Mouse (Mus musculus): ENCODE measurements around the gene Noct.
"Not testable (repeated sequence)": the region's sequence is repeated elsewhere in the genome, so short reads cannot be mapped to it uniquely, and the experiment has no call there.

The Noct gene

GRCm38 (mm10) chr3:51224363-51225225 lies at the start of gene Noct:
Gene Noct, plus strand, starts transcription at chr3:51224447.
- peak; percentile 92 for DNase-seq

GRCm38 (mm10) chr3:51178158-51178557 lies 46.1 kb upstream of the Noct start:
- no peak for DNase-seq

GRCm38 (mm10) chr3:51179460-51180146 lies 44.6 kb upstream of the Noct start:
- DNase-seq, result no peak

- DNase-seq, result no peak
Observed at GRCm38 (mm10) chr3:51180341-51180940, 43.8 kb upstream of the Noct start.

- DNase-seq, result peak; percentile 46
Observed at GRCm38 (mm10) chr3:51182455-51182854, 41.8 kb upstream of the Noct start.

GRCm38 (mm10) chr3:51183508-51183907 lies 40.7 kb upstream of the Noct start:
- peak; percentile 31 for DNase-seq

- not testable (repeated sequence) for DNase-seq
Observed at GRCm38 (mm10) chr3:51183967-51184366, 40.3 kb upstream of the Noct start.

GRCm38 (mm10) chr3:51184715-51185114 lies 39.5 kb upstream of the Noct start:
- peak; percentile 57 for DNase-seq

GRCm38 (mm10) chr3:51185406-51185805 lies 38.8 kb upstream of the Noct start:
- no peak for DNase-seq

GRCm38 (mm10) chr3:51194075-51194474 lies 30.2 kb upstream of the Noct start:
- DNase-seq, result peak; percentile 40

- peak; percentile 76 for DNase-seq
Observed at GRCm38 (mm10) chr3:51195321-51195720, 28.9 kb upstream of the Noct start.

GRCm38 (mm10) chr3:51195736-51196135 lies 28.5 kb upstream of the Noct start:
- no peak for DNase-seq

- no peak for DNase-seq
Observed at GRCm38 (mm10) chr3:51196724-51197111, 27.5 kb upstream of the Noct start.

- DNase-seq, result peak; percentile 71
Observed at GRCm38 (mm10) chr3:51197112-51197731, 27.0 kb upstream of the Noct start.

- DNase-seq, result no peak
Observed at GRCm38 (mm10) chr3:51198291-51198690, 26.0 kb upstream of the Noct start.

- no peak for DNase-seq
Observed at GRCm38 (mm10) chr3:51199130-51199529, 25.1 kb upstream of the Noct start.

- DNase-seq, result peak; percentile 48
Observed at GRCm38 (mm10) chr3:51200311-51200710, 23.9 kb upstream of the Noct start.

GRCm38 (mm10) chr3:51200894-51201293 lies 23.4 kb upstream of the Noct start:
- no peak for DNase-seq

GRCm38 (mm10) chr3:51201986-51202385 lies 22.3 kb upstream of the Noct start:
- DNase-seq, result no peak

GRCm38 (mm10) chr3:51202491-51202987 lies 21.7 kb upstream of the Noct start:
- DNase-seq, result no peak

GRCm38 (mm10) chr3:51203906-51204305 lies 20.3 kb upstream of the Noct start:
- no peak for DNase-seq

GRCm38 (mm10) chr3:51204441-51204840 lies 19.8 kb upstream of the Noct start:
- no peak for DNase-seq

GRCm38 (mm10) chr3:51204897-51205296 lies 19.4 kb upstream of the Noct start:
- no peak for DNase-seq

Measured in lung, postnatal 36 days (tissue).